Mouse (Mus musculus) testis, adult 2 months (tissue): ENCODE data around the gene Kng1.
"Not testable (repeated sequence)": the region's sequence is repeated elsewhere in the genome, so short reads cannot be mapped to it uniquely, and the experiment has no call there.

ENCODE experiments used
- CTCF ChIP-seq: fragments of 200-500 bp; IDR thresholded peaks from 2 replicates; pipeline ENCODE4 v1.5.1; 2012; ENCODE audit warnings: low read depth, mild to moderate bottlenecking, inconsistent platforms, low read length, moderate library complexity; ENCODE audit not compliant: control insufficient read depth, insufficient read depth, insufficient replicate concordance
- POLR2A ChIP-seq: fragments of 200-500 bp; IDR thresholded peaks from 2 replicates; pipeline ENCODE4 v1.6.1; 2012; ENCODE audit warnings: low read depth, mild to moderate bottlenecking, inconsistent platforms, low read length, moderate library complexity; ENCODE audit not compliant: control insufficient read depth

- not testable (repeated sequence) for TF ChIP-seq CTCF, POLR2A
Observed at GRCm38 (mm10) chr16:23014645-23015044, 43.0 kb upstream of the Kng1 start.
